Mouse (Mus musculus) skeletal muscle tissue, adult 2 months (tissue): ENCODE data around the gene Grik3.
A peak's percentile ranks its signal among the peaks of the same experiment; 100 is the strongest.
"Not testable (repeated sequence)": the region's sequence is repeated elsewhere in the genome, so short reads cannot be mapped to it uniquely, and the experiment has no call there.

Source experiments
- DNase-seq: peaks from one replicate; pipeline ENCODE4 v3.0.0-alpha.2; 2012; ENCODE audit warnings: low read depth, low spot score

Grik3 gene

DNA sequence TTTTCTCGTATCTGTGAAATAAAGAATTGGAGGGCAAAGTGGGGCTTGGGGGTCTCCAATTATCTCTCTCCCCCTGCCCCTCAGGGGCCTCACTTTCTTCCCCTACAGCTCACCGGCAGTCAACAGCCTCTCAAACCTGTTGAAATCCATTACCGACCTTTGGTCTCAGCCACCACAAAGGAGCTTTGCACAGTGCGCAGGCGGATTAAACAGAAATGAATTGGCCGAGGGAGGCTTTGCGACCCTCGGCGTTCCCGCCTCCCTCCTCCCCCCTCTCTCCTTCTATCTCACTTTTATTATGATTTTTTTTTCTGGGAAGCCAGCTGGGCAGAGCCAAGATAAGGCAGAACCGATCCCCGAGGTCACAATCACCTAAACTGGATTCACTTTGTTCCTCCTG is 97.1 kb downstream of the Grik3 start:
- no peak for DNase-seq

DNA sequence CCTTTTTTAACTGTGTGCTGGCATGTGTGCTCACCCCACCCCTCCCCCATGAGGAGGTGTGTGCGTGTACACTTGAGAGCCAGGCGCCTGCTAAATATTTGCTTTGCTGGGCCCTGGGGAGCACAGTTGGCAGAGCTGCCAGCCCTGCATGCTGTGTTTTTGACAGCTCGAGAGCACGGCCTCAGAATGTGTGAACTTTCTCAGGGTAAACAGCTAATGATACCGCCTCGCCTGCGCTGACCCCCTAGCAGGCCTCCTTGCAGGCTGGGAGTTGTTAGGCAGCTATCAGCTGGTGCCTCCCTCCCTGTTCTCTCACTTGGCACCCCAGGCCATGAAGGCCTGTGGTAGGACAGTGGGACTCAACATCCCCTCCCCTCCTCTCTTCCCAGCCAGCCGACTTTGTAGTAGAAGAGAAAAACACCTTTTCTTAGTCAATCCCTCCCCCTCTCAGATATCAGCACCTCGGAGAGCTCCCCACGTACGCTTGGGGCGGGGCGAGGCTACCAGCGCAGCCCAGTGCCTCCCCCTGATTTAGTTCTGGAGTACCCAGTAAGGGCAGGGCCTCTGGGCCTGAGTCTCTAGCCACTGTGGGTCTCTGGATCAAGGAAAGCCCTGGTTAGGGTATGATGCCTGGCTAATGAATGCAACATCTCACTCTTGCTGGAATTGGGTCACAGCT is 99.9 kb downstream of the Grik3 start:
- no peak for DNase-seq

DNA sequence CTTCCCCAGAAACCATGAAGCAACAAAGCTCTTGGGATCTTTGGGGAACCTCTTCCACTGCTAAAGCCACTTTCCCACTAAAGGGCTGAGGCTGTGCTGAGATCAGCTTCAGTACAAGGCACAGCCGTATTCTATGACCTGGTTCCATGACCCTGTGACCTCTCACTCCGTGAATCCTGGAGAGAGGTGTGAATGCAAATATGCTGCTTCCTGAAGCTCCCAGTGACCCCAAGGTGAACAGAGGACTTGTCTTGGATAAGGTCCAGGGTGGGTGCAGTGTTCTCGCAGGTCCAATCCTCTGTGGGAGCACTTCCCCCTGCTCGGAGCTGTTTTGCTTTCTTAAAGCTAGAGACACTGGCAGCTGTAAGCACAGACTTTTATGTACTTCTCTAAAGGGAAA is 102.2 kb downstream of the Grik3 start:
- DNase-seq = no peak

DNA sequence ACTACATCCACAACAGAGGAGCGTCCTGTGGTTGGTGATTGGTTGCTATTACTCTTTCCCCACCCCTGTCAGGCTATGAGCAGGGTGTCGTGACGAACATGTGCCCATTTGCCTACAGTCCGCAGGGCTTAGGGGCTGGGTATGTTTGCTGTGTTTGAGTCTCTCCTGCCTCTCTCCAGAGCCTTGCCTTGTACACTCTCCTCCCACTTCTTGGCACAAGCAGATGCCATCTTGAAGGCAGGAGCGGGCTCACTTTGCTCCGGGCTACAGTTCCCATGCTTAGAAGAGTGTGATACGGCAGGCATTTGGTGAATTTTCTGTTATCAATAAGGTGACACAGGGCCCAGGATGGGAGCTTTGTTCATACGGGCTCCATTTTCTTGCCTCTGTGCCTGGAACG is 104.5 kb downstream of the Grik3 start:
- DNase-seq = no peak

DNA sequence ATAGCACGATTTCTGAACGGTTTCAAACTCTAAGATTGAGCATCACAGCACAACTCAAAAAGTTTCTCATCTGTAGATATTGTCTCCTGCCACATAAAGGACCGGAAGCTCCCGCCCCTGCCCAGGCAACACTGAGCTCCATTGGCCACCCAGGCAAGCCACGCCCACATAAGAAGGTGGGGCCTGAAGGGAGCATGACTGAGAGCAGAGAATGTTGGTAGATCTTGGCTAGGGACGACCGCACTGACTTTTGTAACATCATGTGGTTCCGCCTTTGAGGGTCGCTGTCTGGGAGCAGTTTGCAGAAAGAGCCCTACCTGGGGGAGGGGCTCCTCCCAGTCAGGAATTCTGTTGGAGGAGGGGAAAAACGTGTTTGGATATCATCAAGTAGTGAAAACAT is 108.2 kb downstream of the Grik3 start:
- no peak for DNase-seq

DNA sequence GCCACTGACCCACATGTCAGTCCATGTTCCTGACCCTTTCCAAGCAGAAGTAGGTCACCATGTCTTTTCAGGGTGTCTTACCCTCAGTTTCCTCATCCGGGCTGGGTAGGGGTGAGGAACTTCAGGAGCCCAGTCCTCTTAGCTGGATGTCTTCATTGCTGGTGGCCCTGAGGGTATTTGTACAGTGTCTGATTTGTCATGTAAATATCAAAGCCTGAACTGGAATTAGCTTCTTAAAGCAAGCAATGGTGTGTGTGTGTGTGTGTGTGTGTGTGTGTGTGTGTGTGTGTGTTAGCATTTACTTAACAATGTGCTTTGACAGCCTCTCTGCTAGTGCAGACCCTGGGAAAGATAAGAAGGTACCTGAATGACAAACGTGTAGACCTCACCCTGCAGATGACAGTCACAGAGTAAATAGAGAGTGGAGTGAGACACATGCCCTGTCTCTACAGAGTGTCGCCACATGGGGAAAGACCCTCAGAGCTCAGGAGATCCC is 109.1 kb downstream of the Grik3 start:
- no peak for DNase-seq

DNA sequence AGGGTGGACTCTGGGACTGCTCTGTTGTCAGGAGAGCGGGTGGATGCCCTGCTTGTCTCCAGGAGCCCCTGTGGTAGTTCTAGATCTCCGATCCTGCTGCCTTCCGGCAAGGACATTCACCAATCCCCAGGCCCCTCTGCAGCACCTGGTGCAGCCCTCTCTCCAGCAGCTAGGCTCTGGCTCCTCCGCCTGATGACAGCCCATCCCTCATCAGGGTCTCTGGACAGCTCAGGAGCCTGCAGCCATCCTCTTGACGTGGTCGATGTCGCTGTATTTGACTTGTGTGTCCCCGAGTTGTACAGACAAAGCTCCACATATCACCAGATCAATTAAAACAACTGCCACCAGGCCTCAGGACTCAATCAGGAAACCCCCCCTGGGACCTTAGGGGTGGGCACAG is 110.1 kb downstream of the Grik3 start:
- DNase-seq = no peak

DNA sequence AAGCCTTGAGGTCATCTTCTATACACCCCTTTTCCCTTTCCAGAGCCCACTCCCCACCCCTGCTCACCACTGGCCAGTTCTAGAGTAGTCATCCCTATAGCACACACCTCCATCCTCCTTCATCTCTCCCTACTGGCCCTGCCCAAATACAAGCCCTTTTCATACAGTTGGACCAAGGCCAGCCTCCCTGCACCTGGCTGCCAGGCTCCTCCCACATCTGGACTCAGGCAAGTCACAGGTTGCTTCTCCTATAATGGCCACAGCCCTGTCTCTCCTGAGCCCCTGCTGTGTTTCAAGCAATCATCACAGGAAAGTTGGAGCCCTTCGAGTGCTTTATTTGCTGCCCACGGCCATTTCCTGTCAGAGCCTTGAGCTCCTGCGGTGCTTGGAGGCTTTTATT is 110.8 kb downstream of the Grik3 start:
- no peak for DNase-seq

DNA sequence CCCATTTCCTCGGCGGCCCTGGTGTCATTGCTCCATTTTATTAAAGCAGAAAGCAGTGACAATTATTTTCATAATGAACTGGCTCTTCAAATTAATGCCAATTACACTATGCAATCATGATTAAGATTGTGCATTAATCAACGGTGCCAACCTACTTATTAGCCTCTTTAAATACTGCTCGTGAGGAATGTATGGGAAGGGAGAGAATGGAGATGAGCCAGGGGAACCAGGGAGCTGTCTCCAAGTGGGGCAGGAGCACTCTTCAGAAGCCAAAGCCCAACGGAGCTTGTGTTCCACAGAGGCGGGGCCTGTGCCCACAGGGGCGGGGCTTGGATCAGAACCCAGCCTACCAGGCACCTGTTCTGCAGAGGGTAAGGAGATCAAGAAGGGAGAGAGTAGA is 114.0 kb downstream of the Grik3 start:
- no peak for DNase-seq

DNA sequence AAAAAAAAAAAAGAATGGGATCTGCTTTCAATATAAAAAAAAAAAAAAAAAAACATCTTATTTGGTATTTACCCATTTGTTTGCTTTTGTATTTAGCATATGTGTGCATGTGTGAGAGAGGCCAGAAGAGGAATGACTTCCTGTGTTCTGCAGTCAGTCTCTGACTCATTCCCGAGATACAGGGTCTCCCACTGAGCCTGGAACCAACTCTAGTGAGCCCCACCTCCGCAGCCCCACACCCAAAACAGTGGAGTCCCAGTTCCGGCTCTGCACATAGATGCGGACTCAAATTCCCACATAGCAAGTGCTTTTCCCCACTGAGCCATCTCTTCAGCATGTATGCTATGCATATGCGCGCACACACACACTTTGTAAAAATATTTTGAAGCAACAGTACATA is 115.6 kb downstream of the Grik3 start:
- DNase-seq = no peak

DNA sequence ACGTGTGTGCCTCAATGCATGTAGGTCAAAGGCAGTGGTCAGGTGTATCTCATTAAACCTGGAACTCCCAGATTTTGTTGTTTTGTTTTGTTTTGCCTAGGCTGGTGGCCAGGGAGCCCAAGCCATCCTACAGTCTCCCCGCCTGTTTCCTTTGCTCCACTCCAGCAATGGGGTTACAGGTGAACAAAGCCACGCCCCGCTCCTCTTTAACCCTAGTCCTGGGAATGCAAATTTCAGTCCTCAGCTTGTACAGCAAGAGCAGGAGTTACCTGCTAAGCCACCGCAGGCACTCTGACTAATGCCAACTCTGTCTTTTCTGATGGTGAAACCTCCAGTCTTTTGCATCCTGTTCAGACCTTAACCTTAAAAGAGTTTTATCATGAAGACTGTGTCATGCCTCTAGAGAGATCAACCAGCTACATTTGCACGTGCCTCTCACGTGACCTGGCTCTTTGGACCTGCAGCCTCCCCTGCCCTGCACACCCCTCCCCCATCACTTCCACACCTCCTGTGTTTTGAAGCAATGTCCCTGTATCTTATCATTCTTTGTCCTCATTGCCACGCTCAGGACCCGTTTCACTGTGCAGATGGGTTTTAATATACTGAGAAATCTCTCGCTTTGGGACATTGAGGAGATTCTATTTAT is 117.0 kb downstream of the Grik3 start:
- no peak for DNase-seq

DNA sequence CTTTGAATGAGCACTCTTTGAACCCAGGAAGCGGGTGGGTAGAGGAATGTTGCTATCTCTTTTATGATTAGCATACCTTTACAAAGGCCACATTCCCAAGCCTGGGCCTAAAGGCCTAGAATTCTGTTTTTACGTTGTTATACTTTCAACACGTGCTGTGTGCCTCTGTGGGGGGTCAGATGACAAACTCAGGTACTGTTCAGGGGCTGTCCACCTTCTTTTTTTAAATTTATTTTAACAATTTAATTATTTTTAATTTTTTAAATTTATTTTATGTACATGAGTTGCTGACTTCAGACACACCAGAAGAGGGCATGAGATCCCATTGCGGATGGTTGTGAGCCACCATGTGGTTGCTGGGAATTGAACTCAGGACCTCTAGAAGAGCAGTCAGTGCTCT is 118.4 kb downstream of the Grik3 start:
- DNase-seq = not testable (repeated sequence)

DNA sequence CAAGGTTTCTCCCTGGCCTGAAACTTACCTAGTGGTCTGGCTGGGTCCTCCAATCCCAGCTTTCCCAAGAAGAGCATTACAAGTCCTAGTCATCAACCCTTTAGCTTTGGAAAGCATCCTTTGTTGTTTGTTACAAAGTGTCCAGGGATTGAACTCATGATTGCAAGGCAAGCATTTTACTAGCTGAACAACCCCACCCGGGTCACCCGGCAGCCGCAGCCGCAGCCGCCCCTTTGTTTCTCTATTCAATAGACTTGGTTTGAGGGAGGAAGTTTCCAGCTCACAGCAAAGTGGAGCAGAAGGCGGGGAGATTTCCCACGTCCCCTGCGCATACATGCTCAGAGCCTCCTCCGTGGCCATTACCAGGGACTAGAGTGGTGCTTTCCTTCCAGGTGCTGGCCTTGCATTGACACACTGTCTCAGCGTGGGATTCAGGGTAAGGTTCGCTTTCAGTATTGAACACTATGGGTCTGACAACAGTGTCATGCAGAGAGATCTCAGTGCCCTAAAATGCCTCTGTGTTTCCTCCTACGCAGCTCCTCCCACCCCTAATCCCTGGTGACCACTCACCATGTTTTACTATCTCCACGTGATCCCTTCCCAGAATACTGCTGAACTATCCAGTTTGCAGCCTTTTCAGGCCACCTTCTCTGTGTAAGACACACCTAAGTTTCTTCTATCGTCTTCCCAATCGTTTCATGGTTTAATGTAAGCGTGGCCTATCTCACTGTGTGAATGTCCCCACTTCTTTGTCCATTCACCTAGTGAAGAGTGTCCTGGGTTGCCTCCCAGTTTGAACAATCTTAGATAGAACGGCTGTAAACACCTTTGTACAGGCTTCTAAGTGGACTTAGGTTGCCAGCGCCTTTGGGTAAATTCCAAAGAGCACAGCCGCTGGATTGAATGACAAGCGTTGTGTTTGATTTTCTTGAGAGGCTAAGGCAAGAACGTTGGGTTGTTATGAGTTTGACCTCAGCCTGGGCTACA is 119.1 kb downstream of the Grik3 start:
- no peak for DNase-seq

DNA sequence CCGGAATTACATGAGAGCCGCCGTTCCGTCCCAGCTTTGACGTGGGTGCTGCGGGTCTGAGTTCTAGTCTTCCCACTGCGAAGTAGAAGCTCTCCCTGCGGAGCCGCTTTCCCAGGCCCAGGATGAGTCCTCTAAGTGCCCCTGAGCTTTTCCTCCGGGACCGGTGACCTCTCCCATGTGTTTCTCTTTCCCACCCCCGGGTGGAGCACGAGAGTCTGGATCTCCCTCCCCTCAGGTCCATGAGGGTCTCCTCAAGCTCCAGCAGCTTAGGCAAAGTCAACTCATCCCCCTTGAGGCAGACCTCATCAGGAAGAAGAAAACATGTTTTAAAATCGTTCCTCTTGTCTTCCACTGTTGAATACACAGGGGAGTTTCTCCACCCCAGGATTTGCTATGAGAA is 127.4 kb downstream of the Grik3 start:
- DNase-seq = no peak

DNA sequence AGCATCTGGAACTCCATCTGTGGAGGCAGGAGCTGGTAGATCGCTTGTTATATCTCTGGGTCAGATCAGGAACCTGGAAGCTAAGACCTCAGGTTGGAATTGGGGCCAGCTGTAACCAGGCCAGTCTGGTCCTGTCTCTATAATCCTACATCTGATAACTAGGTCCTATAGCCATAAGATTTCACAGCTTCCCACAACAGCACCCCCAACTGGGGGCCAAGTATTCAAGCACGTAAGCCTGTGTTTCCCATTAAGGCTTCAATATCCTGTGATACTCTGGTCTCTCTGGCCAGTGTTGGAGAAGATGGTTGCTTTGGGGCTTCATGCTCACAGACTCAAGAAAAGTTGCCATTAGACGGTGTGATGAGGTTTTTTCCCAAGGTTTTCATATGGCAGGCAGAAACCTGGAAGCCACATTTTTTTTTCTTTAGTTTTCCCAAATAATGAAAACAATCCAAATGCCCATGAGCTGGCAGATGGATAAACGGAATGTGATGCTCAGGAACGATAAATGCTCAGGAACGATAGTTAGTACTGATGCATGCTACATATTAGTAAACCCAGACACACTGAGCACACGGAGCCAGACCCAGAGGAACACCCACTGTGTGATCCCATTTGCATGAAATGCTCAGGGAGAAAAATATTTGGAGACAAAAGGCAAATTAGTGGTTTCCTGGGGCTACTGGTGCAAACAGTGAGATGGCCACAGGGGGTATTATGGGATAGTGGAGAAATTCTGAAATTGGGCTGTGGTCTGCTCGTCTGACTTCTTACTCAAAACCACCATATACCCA is 128.2 kb downstream of the Grik3 start:
- no peak for DNase-seq

DNA sequence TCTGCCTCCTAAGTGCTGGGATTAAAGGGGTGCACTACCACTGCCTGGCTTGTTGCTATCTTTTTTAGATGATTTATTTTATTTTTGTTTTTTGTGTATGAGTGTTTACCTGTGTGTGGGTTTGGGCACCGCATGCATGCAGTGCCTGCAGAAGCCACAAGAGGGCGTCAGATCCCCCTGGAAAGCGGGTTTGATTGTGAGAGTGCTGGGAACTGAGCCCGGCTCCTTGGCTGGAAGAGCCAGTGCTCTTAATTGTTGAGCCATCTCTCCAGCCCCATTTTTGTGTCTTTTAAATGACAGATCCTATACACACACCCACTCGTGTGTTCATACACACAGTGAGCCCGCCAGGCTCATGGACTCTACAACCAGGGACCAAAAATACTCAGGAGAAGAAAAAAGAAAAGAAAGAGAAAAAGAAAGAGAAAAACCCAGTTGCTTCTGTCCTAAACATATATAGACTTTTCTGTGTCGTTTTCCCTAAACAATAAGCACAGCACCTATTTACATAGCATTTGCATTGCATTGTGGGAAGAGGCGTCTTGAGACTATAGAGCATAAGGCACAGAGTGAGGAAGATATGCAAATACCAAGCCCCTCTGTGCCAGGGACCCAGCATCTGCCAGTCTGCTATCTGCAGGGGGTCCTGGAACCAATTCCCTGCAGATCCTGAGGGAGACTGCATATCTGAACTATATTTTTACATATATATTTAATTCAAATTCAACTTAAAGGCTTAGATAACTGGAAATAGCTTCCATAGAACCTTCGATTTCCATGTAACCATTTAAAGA is 134.6 kb downstream of the Grik3 start:
- no peak for DNase-seq

DNA sequence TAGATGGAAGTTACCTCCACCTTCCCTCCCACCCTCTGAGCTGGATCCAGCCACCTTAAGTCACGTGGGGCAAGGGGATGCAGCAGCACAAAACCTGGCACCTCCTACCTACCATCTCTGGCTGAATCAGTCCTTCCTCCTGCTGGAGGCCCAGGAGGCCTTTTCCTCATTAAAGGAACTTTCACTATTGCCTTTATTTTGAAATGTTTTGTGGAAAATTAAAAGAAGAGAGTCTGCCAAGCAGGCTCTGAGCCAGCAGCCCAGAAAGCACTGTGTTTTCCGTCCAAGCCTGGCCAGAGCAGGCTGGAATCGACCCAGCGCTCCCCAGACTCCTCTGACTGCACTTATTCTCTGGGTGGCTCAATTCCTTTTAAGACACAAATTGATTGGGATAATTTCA is 139.0 kb downstream of the Grik3 start:
- peak; percentile 41 for DNase-seq

DNA sequence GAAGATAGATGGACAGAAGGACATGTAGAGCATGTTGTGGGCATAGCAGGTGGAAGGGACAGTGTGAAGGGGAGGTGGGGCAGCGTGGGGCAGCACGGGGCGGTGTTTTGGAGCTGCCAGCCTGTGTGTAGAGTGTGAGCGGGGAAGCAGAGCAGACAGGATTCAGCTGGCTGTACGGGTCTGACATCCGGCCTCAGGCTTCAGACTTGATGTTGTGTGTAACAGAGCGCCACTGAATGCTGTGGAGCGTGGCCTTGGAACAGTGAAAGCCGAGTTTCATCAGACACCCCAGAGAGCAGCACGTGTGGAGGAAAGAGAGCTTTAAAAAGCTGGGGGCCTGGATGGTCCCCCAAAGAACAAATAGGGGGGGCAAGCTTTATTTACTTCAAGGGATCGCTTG is 144.5 kb downstream of the Grik3 start:
- DNase-seq = no peak

DNA sequence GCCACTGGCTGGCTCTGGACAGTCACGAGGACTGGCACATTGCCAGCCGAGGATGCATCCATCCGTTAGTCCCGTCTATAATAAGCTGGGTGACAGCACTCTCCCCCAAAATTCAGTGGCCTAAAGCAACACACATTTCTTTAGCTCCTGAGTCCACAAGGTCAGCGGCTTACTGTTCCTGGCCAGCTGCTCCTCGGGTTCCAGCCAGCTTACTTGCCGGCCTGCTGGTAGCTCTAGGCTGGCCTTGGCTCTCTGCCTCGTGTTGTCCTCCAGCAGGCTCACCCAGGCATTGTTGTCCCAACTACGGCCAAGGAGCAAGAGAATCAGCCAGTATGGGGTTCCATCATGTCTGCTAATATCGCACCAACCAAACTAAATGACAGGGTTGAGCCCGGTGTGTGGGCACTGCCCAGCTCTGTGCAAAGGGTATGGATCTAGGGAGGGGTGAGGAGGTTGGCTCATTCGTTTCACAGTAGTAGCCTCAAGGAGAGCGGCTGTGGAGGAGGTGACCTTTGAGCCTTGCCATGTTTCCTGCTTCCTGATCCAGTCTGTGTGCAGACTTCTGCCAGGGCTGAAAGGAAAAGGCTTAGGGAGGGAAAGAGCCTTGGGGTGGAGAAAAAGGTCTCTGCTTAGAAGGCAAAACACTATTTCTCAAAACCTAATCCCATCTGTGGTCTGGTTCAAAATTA is 146.3 kb downstream of the Grik3 start:
- DNase-seq = peak; percentile 17

DNA sequence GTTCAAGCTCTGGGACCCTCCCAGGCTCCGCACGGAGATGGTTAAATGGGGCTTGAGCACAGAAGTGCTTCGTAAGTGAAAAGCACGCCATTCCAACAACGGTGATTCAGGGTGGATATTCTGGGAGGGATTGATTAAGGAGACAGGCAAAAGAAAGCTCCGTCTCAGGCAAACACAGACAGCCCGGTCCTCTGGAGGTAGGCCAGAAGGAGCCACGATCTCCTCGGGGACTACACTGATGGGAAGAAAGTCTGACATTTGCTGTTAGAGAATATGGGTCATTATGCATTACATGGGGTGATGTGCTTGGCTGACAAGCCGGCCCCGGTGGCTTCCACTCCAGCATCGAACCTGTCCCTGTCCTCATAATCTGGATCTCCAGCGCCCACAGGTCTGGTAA is 146.9 kb downstream of the Grik3 start:
- no peak for DNase-seq
